Mouse (Mus musculus): ENCODE results near the gene Vmn2r100.

Vmn2r100 gene

DNA sequence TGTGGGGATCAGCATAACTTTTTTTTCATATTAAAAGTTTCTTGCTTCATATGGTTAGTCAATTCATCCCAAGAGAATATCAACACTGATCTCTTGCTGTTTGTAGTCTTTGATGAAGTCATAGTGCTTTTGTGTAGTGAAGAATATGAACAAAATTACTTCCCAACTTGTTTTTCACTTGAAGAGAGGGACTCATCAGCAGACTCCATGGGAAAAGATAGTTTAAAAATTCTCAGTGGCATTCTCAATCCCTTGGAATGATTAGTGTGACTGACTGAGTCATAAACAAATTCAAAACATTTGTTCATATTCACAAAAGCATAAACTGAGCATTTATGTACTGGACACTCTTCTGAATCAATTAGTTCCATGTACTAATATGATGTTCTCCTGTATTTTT is at the start of gene Vmn2r100:
Gene Vmn2r100 (plus strand): TSS at position 301 of the 400 bp plus-strand sequence.
- no peak for DNase-seq (ENCODE audit: low read depth, low spot score)

- no peak for DNase-seq (ENCODE audit: low read depth, low spot score)
Measured at GRCm38 (mm10) chr17:19482866-19483265, 21.7 kb upstream of the Vmn2r100 start.

- no peak for DNase-seq (ENCODE audit: low read depth, low spot score)
Measured at GRCm38 (mm10) chr17:19576927-19577326, 72.4 kb downstream of the Vmn2r100 start, which contains the start of gene Vmn2r101. Gene Vmn2r101 (plus strand): TSS chr17:19577227.
